Mouse (Mus musculus): ENCODE results near the gene Psme2. TPM values are rescaled to one million over a fixed set of nuclear protein-coding genes. Genes with fewer than 3 reads are reported as not detected.

Gene Psme2
- polyA plus RNA-seq, 1 experiment: 60.5 TPM

DNA sequence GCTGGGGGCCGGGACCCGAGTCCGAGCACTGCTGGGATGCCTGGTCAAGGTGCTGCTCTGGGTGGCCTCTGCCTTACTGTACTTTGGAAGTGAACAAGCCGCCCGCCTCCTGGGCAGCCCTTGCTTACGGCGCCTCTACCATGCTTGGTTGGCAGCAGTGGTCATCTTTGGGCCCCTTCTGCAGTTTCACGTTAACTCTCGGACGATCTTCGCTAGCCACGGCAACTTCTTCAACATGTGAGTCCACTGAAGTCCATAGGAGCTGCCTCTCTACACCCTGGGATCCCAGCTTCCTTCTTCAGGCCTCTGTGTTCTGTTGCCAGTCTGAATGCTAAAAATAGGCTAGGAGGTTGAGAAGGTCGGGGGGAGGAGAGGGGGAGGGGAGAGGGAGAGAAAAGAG, 15.2 kb downstream of the Psme2 start:
- DNase-seq: no peak

DNA sequence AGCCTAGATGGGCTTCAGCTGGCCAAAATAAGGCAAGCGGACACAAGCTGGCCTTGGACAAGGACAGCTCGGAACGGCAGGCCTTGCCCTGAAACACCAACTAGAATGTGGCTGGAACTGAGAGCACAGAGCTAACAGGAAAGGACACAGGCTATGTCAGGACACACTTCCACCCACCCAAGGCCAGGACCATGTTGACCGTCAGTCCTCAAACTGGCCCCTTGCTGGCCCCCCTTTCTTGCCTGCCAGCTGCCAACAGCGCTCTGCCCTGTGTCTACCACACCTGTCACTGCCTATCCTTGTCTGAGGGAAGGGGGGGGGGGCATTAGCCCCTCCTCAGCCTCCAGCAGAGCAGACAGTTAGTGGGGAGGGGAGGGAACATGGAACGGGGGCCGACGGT, 15.6 kb downstream of the Psme2 start, which contains the start of gene Fitm1:
Gene Fitm1 (plus strand): TSS at position 316 of the 400 bp plus-strand sequence.
- TF ChIP-seq CTCF (IDR thresholded peaks at IDR 0.05; ENCODE audit: insufficient read depth, low read length): no peak
- TF ChIP-seq POLR2A (IDR thresholded peaks at IDR 0.05; ENCODE audit: borderline replicate concordance, extremely low read depth, low read depth, low read length): no peak
- H3K4me3 ChIP-seq (replicated peaks; ENCODE audit: extremely low read depth, low read depth, low read length): no peak within 1 kb of the TSS
- peaks cover 5% of the 10 kb centered on the region for H3K4me1 ChIP-seq (ENCODE audit: control insufficient read depth, insufficient read depth, low read length)
- whole genome bisulfite sequencing: 60% methylated on average over 8 of the region's 8 CpGs
- DNase-seq: no peak

More for the DNA sequence above, 15.2 kb downstream of the Psme2 start:
- H3K4me1 ChIP-seq (ENCODE audit: control insufficient read depth, insufficient read depth, low read length): peaks cover 5% of the 10 kb centered on the region
- TF ChIP-seq CTCF (IDR thresholded peaks at IDR 0.05; ENCODE audit: insufficient read depth, low read length): no peak
- H3K4me3 ChIP-seq (replicated peaks; ENCODE audit: extremely low read depth, low read depth, low read length): no peak overlapping the region
- 59% methylated on average over 13 of the region's 13 CpGs for WGBS

DNA sequence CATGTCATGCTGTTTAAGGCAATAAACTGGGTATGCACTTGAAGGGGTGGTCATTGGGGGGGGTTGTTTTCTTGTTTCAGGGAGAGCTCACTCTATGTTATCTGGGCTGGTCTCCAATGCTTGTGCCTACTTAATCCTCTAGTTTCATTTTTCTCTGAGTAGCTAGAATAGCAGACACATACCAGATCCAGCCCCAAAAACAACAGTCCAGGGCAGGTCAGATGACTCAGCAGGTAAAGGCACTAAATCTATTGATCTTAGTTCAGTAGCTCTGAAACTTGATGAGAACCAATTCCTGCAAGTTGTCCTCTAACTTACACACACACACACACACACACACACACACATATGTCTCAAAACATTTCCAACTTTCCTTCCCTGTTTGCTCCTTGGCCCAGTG, 19.2 kb downstream of the Psme2 start:
- H3K4me1 ChIP-seq (ENCODE audit: control insufficient read depth, insufficient read depth, low read length): no peaks in the 10 kb centered on the region
- DNase-seq: no peak
- TF ChIP-seq CTCF (IDR thresholded peaks at IDR 0.05; ENCODE audit: insufficient read depth, low read length) (no peak), POLR2A (IDR thresholded peaks at IDR 0.05; ENCODE audit: borderline replicate concordance, extremely low read depth, low read depth, low read length) (no peak)
- no peak overlapping the region for H3K4me3 ChIP-seq (replicated peaks; ENCODE audit: extremely low read depth, low read depth, low read length)

DNA sequence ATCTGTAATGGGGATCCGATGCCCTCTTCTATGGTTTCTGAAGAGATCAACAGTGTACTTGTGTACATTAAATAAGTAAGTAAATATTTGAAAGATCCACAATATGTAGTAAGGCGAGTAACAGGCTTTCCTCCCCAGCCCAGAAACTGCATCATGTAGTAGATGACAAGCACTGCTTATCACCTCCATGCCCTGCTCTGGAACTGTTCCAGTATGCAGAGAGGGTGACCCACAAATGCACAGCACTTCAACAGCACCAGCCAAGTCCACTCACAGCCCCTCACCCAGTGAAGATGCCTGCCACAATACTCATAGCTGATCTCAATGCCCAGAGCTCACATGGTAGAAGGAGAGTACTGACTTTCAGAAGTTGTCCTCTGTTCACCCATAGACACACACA, 20.3 kb downstream of the Psme2 start:
- Histone ChIP-seq H3K4me1 (ENCODE audit: control insufficient read depth, insufficient read depth, low read length) (no peaks in the 10 kb centered on the region), H3K4me3 (replicated peaks; ENCODE audit: extremely low read depth, low read depth, low read length) (no peak overlapping the region)
- DNase-seq: no peak
- TF ChIP-seq CTCF (IDR thresholded peaks at IDR 0.05; ENCODE audit: insufficient read depth, low read length) (no peak), POLR2A (IDR thresholded peaks at IDR 0.05; ENCODE audit: borderline replicate concordance, extremely low read depth, low read depth, low read length) (no peak)
- 72% methylated on average over 2 of the region's 2 CpGs for WGBS

DNA sequence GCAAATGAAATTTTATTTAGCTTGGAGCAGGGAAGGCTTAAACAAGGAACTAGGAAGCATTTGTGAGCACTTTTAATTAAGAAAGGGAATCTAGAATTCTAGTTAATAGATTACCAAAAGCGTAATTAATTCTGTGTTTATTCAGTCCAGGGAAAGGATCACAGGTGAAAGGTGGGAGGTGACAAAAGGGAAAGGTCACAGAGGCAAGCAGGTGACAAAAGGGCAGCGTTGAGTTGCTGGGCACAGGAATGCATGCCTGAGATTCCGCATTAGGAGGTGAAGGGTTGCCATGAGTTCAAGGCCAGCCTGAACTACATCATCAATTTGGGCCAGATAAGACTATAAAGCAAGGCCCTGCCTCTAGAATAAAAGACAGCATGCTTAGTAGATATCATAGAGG, 23.4 kb downstream of the Psme2 start:
- TF ChIP-seq CTCF (IDR thresholded peaks at IDR 0.05; ENCODE audit: insufficient read depth, low read length) (no peak), POLR2A (IDR thresholded peaks at IDR 0.05; ENCODE audit: borderline replicate concordance, extremely low read depth, low read depth, low read length) (no peak)
- 82% methylated on average over 3 of the region's 3 CpGs for WGBS
- Histone ChIP-seq H3K4me3 (replicated peaks; ENCODE audit: extremely low read depth, low read depth, low read length) (no peak overlapping the region), H3K4me1 (ENCODE audit: control insufficient read depth, insufficient read depth, low read length) (no peaks in the 10 kb centered on the region)
- DNase-seq: no peak

DNA sequence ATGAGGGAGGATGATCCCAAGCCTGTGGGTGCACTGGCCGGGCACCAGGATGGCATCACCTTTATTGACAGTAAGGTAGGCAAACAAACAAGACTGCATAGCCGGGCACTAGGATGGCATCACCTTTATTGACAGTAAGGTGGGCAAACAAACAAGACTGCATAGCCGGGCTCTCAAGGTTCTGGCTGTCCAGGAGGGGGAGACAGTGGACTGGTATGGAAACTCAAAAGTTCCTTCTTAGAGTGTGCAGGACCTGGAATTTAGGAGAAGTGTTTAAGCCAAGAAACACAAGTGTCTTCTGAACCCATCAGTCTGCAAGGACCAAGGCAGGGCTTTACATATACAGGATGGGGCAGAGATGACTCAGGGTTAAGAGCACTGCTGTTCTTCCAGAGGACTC, 25.2 kb downstream of the Psme2 start:
- H3K4me3 ChIP-seq (replicated peaks; ENCODE audit: extremely low read depth, low read depth, low read length): no peak overlapping the region
- DNase-seq: no peak
- TF ChIP-seq POLR2A (IDR thresholded peaks at IDR 0.05; ENCODE audit: borderline replicate concordance, extremely low read depth, low read depth, low read length) (no peak), CTCF (IDR thresholded peaks at IDR 0.05; ENCODE audit: insufficient read depth, low read length) (no peak)
- 70% methylated on average over 3 of the region's 3 CpGs for WGBS
- H3K4me1 ChIP-seq (ENCODE audit: control insufficient read depth, insufficient read depth, low read length): peaks cover 3% of the 10 kb centered on the region; the same call in 1 of the 2 replicates

DNA sequence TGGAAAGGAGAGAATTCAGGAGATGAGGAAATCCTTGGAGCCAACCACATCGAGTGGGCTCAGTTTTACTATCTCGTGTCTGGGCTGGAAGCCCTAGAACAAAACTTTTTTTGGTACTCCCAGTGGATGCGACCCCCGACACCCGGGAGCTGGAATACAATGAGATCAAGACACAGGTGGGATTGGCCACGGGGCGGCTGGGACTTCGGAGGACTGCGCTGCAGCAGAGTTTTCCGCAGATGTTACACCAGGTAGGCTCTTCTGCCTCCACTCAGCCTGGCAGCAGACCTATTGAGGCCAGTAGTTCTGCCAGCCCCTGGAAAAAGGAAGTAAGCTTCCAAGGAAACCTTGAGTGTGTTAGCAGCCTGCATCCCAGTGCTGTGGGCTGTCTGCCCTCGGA, 27.7 kb downstream of the Psme2 start:
- no peak overlapping the region for H3K4me3 ChIP-seq (replicated peaks; ENCODE audit: extremely low read depth, low read depth, low read length)
- no peak for DNase-seq
- no peak for TF ChIP-seq POLR2A (IDR thresholded peaks at IDR 0.05; ENCODE audit: borderline replicate concordance, extremely low read depth, low read depth, low read length)
- TF ChIP-seq CTCF (IDR thresholded peaks at IDR 0.05; ENCODE audit: insufficient read depth, low read length): no peak
- H3K4me1 ChIP-seq (ENCODE audit: control insufficient read depth, insufficient read depth, low read length): peaks cover 3% of the 10 kb centered on the region; the same call in 1 of the 2 replicates
- WGBS: 85% methylated on average over 11 of the region's 11 CpGs

DNA sequence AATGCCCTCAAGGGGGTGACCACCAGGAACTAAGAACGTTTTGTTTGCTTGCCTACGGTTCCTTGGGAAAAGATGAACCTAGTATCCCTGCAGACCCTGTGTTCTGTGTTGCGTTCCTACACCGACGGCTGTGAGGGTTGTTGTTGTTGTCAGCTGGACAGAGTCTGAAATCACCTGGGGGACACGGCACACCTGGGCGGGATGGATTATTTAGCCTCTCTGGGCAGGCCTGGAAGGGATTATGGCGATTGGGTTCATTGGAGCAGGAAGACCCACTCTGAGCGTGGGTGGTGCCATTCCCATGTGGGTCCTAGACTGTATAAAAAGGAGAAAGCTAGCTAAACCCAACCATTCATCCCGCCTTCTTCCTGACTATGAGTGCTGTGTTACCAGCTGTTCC, 29.1 kb downstream of the Psme2 start:
- Histone ChIP-seq H3K4me3 (replicated peaks; ENCODE audit: extremely low read depth, low read depth, low read length) (peak overlapping the region; percentile 31), H3K4me1 (ENCODE audit: control insufficient read depth, insufficient read depth, low read length) (peaks cover 7% of the 10 kb centered on the region)
- no peak for DNase-seq
- TF ChIP-seq POLR2A (IDR thresholded peaks at IDR 0.05; ENCODE audit: borderline replicate concordance, extremely low read depth, low read depth, low read length) (no peak), CTCF (IDR thresholded peaks at IDR 0.05; ENCODE audit: insufficient read depth, low read length) (no peak)
- 71% methylated on average over 10 of the region's 10 CpGs for WGBS

DNA sequence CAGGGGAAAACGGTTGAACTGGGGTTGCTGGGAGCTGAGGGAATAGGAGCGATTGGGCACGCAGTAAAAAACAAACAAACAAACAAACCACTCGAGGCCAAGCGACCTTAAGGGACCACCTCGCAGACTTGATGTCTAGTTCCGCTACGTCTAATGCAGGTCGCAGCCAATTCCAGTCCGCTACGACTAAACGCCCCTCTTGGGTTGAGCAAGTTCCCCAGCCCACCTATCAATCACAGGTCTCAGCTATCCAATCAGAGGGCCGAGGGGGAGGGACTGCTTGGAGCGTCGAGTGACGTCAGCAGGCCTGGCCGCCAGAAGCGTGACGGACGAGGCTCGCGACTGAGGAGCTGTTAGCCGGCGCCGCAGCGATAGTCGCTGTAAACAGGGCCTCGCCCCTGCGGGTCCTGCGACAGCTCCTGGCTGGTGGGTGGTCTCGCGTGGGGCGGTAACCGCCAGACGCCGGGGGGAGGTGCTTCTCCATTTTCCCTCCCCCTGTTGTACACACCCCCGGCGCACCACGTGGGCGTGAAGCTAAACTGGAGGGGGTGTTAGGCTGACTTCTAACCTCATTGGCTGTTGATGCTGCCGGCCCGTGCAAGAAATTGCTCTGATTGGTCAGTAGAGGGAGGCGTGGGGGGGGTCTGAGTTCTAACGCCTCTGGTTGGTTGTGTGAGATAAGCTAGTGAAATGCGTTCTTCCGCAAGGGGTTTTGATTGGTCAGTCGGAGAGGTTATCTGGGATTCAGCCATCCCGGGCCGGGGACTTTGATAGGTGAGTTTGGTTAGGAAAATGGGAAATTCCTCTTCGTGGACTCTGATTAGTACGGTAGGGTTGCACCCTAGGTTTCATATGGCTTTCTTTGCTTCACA, 30.5 kb downstream of the Psme2 start, which contains the start of gene A730061H03Rik:
Gene A730061H03Rik (minus strand): TSS at position 205 of the 872 bp plus-strand sequence.
- WGBS: under 1% methylated on average over 51 of the region's 51 CpGs
- Histone ChIP-seq H3K4me3 (replicated peaks; ENCODE audit: extremely low read depth, low read depth, low read length) (peak within 1 kb of the TSS; percentile 99), H3K4me1 (ENCODE audit: control insufficient read depth, insufficient read depth, low read length) (peaks cover 10% of the 10 kb centered on the region)
- no peak for TF ChIP-seq CTCF (IDR thresholded peaks at IDR 0.05; ENCODE audit: insufficient read depth, low read length)
- peak; percentile 92 for TF ChIP-seq POLR2A (IDR thresholded peaks at IDR 0.05; ENCODE audit: borderline replicate concordance, extremely low read depth, low read depth, low read length)
- DNase-seq: peak; percentile 96

DNA sequence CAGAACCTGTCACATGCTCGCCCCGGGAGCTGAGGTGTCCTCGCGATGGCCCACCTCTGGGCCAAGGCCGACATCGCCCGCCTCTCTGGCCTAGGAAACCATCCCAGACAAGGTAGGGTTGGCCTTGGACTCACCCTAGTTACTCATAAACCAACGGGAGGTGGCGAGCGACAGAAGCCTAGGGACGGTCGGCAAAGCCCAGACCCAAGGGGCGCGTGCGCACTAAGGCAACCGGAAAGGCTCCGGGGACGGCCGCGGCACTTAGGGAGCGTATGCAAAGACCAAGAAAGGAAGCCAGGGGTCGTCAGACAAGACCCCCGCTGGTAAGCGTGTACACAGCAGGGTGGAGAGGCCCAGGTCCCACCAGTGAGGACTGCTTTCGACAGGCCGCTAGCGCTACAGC, 31.1 kb downstream of the Psme2 start, which contains the start of gene Dcaf11:
Gene Dcaf11 (plus strand): TSS at position 208 of the 403 bp plus-strand sequence.
- peak; percentile 88 for DNase-seq
- under 1% methylated on average over 27 of the region's 27 CpGs for WGBS
- TF ChIP-seq CTCF (IDR thresholded peaks at IDR 0.05; ENCODE audit: insufficient read depth, low read length) (no peak), POLR2A (IDR thresholded peaks at IDR 0.05; ENCODE audit: borderline replicate concordance, extremely low read depth, low read depth, low read length) (peak; percentile 68)

More for the DNA sequence above, 31.1 kb downstream of the Psme2 start, which contains the start of gene Dcaf11:
- H3K4me1 ChIP-seq (ENCODE audit: control insufficient read depth, insufficient read depth, low read length): peaks cover 10% of the 10 kb centered on the region
- peak within 1 kb of the TSS; percentile 99 for H3K4me3 ChIP-seq (replicated peaks; ENCODE audit: extremely low read depth, low read depth, low read length)
